Mouse (Mus musculus): Measurements from ENCODE around the gene Gm21915.
A peak's percentile ranks its signal among the peaks of the same experiment; 100 is the strongest.

The Gm21915 gene

GRCm38 (mm10) chr9:40670313-40670712, at the start of gene Gm21915:
TSS of gene Gm21915 (plus strand) at chr9:40670613.
- DNase-seq, result no peak

GRCm38 (mm10) chr9:40622265-40622664, 48.1 kb upstream of the Gm21915 start:
- DNase-seq, result no peak

GRCm38 (mm10) chr9:40622793-40623192, 47.6 kb upstream of the Gm21915 start:
- DNase-seq, result no peak

- DNase-seq, result peak; percentile 49 to 52
Measured at GRCm38 (mm10) chr9:40625341-40625740, 45.1 kb upstream of the Gm21915 start.

- DNase-seq, result no peak
Measured at GRCm38 (mm10) chr9:40626566-40626965, 43.8 kb upstream of the Gm21915 start.

GRCm38 (mm10) chr9:40627146-40627713, 43.2 kb upstream of the Gm21915 start:
- DNase-seq, result no peak

- DNase-seq, result peak; percentile 84 to 88
Measured at GRCm38 (mm10) chr9:40628130-40629069, 42.0 kb upstream of the Gm21915 start.

- no peak for DNase-seq
Measured at GRCm38 (mm10) chr9:40629441-40629840, 41.0 kb upstream of the Gm21915 start.

- DNase-seq, result no peak
Measured at GRCm38 (mm10) chr9:40631101-40631500, 39.3 kb upstream of the Gm21915 start.

- no peak for DNase-seq
Measured at GRCm38 (mm10) chr9:40631505-40631904, 38.9 kb upstream of the Gm21915 start.

GRCm38 (mm10) chr9:40636054-40636453, 34.4 kb upstream of the Gm21915 start:
- peak; percentile 81 to 88 for DNase-seq

- peak; percentile 30 to 36 for DNase-seq
Measured at GRCm38 (mm10) chr9:40637705-40638393, 32.6 kb upstream of the Gm21915 start.

GRCm38 (mm10) chr9:40638394-40639049, 31.9 kb upstream of the Gm21915 start:
- DNase-seq, result peak; percentile 81 to 86

- peak; percentile 36 to 38 for DNase-seq
Measured at GRCm38 (mm10) chr9:40639536-40640187, 30.8 kb upstream of the Gm21915 start.

GRCm38 (mm10) chr9:40641318-40641717, 29.1 kb upstream of the Gm21915 start:
- no peak for DNase-seq

- no peak for DNase-seq
Measured at GRCm38 (mm10) chr9:40642470-40643220, 27.8 kb upstream of the Gm21915 start.

- no peak for DNase-seq
Measured at GRCm38 (mm10) chr9:40649444-40649843, 21.0 kb upstream of the Gm21915 start.

- no peak for DNase-seq
Measured at GRCm38 (mm10) chr9:40649983-40650382, 20.4 kb upstream of the Gm21915 start.

GRCm38 (mm10) chr9:40651239-40651859, 19.1 kb upstream of the Gm21915 start:
- no peak for DNase-seq

GRCm38 (mm10) chr9:40652757-40653156, 17.7 kb upstream of the Gm21915 start:
- no peak for DNase-seq

- DNase-seq, result peak; percentile 52 to 62
Measured at GRCm38 (mm10) chr9:40666190-40666803, 4.1 kb upstream of the Gm21915 start.
